In genomic region chr5:123140694-123141554, GRCm38 (mm10) we compare ENCODE assay signal across 8 mouse cellular contexts. TPM values are rescaled to one million over a fixed set of nuclear protein-coding genes. Genes with fewer than 3 reads are reported as not detected.
DNase-seq lines count a peak whose midpoint lies in the region; ATAC-seq lines count a peak whose summit lies in the region.

No protein-coding gene starts in this region.

- H3K27me3 ChIP-seq in hindbrain, embryonic 16.5 days (replicated peaks; ENCODE audit: control insufficient read depth, insufficient read depth, low read length), result no peaks in the 10 kb centered on the region

- H3K9ac ChIP-seq in hindbrain, embryonic 16.5 days (ENCODE audit: low read depth, low read length), result peak overlapping the region; percentile 100

- H3K36me3 ChIP-seq in hindbrain, embryonic 16.5 days (ENCODE audit: control insufficient read depth, insufficient read depth, low read length), result no peaks in the 10 kb centered on the region

- H3K4me1 ChIP-seq in hindbrain, embryonic 16.5 days (ENCODE audit: control insufficient read depth, insufficient read depth, low read depth, low read length), result peaks cover 41% of the 10 kb centered on the region

- peak; percentile 71 for ATAC-seq in activated CD4-positive, CD25-positive, alpha-beta regulatory T cell, adult 4 months
- peak; percentile 63 for ATAC-seq in hindbrain, embryonic 16.5 days

- H3K27ac ChIP-seq in hindbrain, embryonic 16.5 days (ENCODE audit: low read depth, low read length), result peak overlapping the region; percentile 99

- WGBS in hindbrain, embryonic 16.5 days, result under 1% methylated on average over 31 of the region's 31 CpGs

- peak overlapping the region; percentile 91 for H3K4me3 ChIP-seq in hindbrain, embryonic 16.5 days (ENCODE audit: low read length)

- no peaks in the 10 kb centered on the region for H3K9me3 ChIP-seq in hindbrain, embryonic 16.5 days (ENCODE audit: control insufficient read depth, low read length)

- H3K4me2 ChIP-seq in hindbrain, embryonic 16.5 days (ENCODE audit: low read length), result peak overlapping the region; percentile 96

- peak; percentile 75 to 90 for DNase-seq in cerebellum, postnatal 4 days (ENCODE audit: low spot score in 2 of 2)
- DNase-seq in gastrocnemius, adult 18-20 months (ENCODE audit: low spot score), result peak; percentile 92
- peak; percentile 94 for DNase-seq in left cerebral cortex, adult 11 months (ENCODE audit: low spot score)
- peak; percentile 97 for DNase-seq in lung, postnatal 36 days
- DNase-seq in retina, embryonic 14.5 days (ENCODE audit: low spot score), result peak; percentile 97
- DNase-seq in thymus, postnatal 36 days, result peak; percentile 85 to 86

RNA-seq across cellular contexts. Expression of gene Setd1b, which starts 1.1 kb away (rescaled TPM):
- polyA plus RNA-seq in activated CD4-positive, CD25-positive, alpha-beta regulatory T cell, adult 4 months (2017; shearing (Covaris generic)), result 10 to 100 TPM; 12.5 to 12.9 TPM
- 1 to 10 TPM; 9.0 to 9.8 TPM for total RNA-seq in gastrocnemius, adult 18-20 months (2021)
- polyA plus RNA-seq in hindbrain, embryonic 16.5 days (2015; fragmentation: Nextera tagmentation; extraction: Ambion mirVana), result 9.5 and 9.8 TPM in 2 replicates

RNA-seq across cellular contexts. Expression of gene Rhof, which starts 8.4 kb away (rescaled TPM):
- polyA plus RNA-seq in activated CD4-positive, CD25-positive, alpha-beta regulatory T cell, adult 4 months (2017; shearing (Covaris generic)), result 10 to 100 TPM; 54.3 to 75.1 TPM
- under 1 TPM; 0.09 to 0.24 TPM for total RNA-seq in gastrocnemius, adult 18-20 months (2021)
- polyA plus RNA-seq in hindbrain, embryonic 16.5 days (2015; fragmentation: Nextera tagmentation; extraction: Ambion mirVana), result 26.6 and 29.7 TPM in 2 replicates

RNA-seq across cellular contexts. Expression of gene Psmd9, which starts 28.3 kb away (rescaled TPM):
- polyA plus RNA-seq in activated CD4-positive, CD25-positive, alpha-beta regulatory T cell, adult 4 months (2017; shearing (Covaris generic)), result 10 to 100 TPM; 31.6 to 42.2 TPM
- total RNA-seq in gastrocnemius, adult 18-20 months (2021), result 10 to 100 TPM; 12.0 to 15.0 TPM
- 77.2 and 89.4 TPM in 2 replicates for polyA plus RNA-seq in hindbrain, embryonic 16.5 days (2015; fragmentation: Nextera tagmentation; extraction: Ambion mirVana)

RNA-seq across cellular contexts. Expression of gene Hpd, which starts 41.6 kb away (rescaled TPM):
- not detected for polyA plus RNA-seq in activated CD4-positive, CD25-positive, alpha-beta regulatory T cell, adult 4 months (2017; shearing (Covaris generic))
- under 1 TPM; 0.21 to 0.69 TPM for total RNA-seq in gastrocnemius, adult 18-20 months (2021)
- not detected in 2 replicates for polyA plus RNA-seq in hindbrain, embryonic 16.5 days (2015; fragmentation: Nextera tagmentation; extraction: Ambion mirVana)

Comparison
In these comparisons a context has a peak if more than half of its experiments do, and no peak if none do; other contexts are left out.
1. Peak in every context shown above with its lines: DNase-seq, ATAC-seq, H3K4me3 ChIP-seq and H3K27ac ChIP-seq.